Mouse (Mus musculus) urinary bladder, postnatal 36 days (tissue): ENCODE results near the gene Tgtp2.
"Not testable (repeated sequence)": the region's sequence is repeated elsewhere in the genome, so short reads cannot be mapped to it uniquely, and the experiment has no call there.

Experiments
- DNase-seq, 2 experiments: peaks; one replicate each; pipeline ENCODE4 v3.0.0; 2022; ENCODE audit warnings: low spot score in 2 of 2, mixed read lengths in 1 of 2

The Tgtp2 gene

DNA sequence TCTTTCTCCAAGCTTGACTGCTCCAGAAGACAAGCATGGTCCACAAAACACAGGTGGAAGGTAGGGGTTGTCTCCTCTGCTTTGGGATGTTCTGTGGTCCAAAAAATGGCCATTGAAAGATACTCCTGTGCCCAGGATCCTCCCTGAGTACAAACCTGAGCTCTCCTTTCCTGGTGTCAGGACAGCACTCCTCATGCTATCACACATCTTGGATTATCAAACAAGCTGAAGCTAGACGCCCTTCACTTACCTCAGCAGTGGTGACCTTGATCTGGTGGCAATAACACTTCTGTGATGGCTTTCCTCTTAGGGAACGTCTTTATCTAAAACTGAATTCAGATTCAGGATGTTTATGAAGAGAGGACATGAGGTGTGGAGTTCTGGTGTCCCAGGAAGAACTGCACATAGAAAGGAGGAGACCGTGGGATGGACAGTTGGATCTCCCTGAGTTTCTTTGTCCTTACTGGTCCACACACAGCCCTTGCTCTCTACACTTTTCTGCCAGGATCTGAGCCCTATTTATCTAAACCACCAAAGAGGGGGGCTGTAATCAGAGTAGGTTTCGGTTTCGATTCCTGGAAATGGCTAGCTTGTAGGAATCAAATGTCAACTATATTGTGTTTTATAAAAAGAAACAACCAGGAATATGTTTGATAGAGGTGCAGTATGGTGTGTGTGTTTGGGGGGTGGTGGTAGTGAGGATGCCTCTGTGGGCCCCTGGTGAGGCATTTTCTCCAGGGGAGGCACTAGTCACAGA is at the start of gene Tgtp2:
Gene Tgtp2, minus strand, starts transcription at position 494 of the 757 bp plus-strand sequence.
- DNase-seq: not testable (repeated sequence)

DNA sequence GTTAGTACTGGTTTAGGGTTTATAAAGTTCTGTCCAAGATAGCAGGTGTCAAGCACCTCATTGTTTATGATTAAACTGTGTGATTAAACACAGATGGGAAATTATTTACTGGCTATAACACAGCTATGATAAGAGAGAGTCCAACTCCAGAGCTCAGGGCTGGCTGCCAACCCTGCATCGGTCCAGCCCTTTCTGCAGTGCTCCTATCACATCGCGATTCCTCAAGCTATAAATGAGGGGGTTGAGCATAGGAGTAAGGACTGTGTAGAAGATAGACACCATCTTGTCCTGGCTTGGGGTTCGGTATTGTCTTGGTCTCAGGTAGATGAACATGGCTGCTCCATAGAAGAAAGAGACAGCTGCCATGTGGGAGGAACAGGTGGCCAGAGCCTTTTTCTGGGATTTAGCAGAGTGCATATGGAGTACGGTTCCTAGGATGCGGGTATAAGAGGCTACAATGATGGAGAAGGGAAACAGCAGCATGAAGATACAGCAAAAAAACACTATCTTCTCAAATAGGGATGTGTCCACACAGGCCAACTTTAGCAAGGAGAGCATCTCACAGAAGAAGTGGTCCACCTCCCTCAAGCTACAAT is 48.7 kb upstream of the Tgtp2 start:
- DNase-seq: no peak

- DNase-seq: no peak
Measured at GRCm38 (mm10) chr11:49111000-49111399, 47.0 kb upstream of the Tgtp2 start.

- no peak for DNase-seq
Measured at GRCm38 (mm10) chr11:49108833-49109232, 44.8 kb upstream of the Tgtp2 start.

DNA sequence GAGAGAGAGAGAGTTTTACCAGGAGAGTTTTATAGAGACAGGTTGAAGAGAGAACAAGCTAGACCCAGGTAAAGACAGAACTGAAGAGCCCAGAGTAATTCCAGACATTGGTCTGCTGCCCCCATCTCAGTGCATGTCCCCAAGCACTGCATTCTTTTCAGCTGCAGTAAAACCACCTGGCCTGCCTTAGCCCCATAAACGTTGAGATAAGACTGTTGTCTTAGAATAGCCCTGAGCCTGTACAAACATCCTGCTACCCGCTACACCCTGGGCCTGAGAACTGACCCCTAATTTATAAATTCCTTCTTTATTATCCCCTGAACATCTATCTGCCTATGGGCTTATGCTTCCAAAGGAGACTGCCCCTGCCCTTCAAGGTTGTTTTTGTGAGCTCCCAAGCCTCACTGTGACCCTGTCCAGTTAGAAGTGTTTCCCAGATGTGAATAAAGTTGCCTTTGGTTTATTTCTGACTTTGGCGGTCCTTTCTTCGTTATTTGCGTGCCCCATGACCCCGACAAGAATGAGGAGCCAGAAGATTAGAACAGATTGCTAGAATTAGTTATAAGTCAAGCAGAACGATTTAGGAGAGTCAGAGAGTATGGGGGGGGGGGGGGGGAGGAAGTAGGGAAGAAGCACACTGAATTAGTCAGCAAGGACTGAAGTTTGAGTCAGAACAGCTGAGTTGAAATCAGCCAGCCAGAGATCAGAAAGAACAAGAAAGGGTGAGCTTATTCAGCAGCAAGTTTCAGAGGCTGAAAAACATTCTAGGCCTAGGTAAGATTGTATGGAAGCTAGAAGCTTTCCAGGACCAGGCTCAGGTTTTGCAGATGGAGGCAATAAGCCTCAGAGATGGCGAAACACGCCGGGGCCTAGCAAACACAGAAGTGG is 43.9 kb upstream of the Tgtp2 start:
- no peak for DNase-seq

DNA sequence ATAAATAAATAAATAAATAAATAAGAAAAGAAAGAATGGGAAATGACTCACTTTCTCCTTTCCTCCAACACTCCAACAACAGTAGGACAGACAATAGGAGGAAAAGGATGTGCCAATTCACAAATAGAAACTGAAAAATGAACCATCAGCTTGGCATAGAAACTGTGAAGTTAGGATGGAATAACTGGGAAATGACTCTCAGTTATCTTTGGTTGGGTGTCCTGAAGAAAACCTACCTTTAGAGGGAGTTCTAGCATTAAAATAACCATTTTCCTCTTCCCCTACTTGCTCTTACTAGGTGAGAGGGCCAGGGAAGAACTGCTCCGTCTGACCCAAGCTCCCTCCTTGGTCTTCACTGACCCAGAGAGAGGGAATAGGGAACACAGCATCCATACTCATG is 41.7 kb upstream of the Tgtp2 start:
- DNase-seq: no peak

DNA sequence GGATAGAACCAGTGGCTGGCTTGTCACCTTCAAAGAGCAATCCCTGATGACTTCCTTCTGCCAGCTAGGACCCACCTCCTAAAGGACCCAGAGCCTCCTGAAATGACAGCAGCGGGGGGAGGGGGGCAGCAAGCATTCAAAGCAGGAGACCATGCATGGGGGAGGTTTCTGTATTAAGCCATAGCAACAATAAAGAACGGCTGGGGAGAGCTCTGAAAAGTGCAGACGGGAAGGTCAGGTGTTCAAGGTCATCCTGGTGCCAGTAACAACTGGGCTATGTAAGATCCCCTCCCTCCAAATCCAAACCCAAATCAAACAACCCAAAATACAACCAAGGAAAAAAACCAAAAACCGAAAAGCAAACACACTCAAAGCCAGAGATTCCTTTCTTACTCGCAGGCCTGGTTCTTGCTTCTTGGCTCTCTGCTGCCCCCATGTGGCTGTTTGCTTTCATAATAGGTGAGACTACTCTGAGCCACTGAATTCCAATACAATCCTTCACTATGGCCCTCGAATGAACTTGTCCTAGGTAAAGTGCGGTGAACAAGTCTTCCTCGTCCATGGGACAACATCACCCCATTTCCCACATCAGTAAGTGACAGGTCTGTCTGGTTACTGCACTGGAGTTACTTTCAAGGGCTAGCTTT is 39.2 kb upstream of the Tgtp2 start:
- DNase-seq: peak; percentile 82 to 86

DNA sequence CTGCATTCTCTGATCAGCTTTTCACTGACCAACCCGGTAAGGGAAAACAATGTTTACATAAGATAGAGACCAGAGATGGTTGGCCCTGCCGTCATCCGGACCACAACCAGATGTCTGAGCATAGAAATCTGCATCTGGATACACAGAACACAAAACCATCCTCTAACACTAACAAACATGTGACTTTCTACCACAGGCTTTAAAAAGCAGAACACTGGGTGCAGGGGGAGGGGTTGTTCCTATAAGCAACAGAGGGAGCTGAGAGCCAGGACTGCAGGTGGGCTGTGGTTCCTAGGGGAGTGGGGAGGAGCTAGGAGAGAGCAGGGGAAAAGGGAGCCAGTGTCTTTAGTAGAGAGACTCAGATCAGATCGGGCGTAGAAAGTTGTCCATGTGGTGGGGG is 37.5 kb upstream of the Tgtp2 start:
- DNase-seq: no peak

DNA sequence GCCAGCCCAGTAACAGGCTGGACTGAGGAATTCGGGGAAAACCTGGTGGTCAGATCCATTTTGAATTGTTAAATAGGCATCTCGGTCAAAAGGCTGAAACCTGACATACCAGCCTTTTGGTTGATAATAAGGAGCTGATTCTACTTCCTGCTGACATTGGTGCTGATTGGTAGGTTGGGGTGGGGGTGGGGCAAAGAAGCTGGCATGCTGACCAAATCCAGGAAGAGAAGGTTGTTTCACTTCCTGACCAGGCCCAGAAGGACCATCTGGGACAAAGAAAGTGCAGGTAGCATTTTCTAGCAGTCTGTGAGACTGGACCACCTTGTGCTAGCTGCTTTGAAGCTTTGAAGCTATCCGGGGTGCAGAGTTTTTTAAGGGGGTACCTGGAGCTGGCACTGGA is 36.4 kb upstream of the Tgtp2 start:
- no peak for DNase-seq

- no peak for DNase-seq
Measured at GRCm38 (mm10) chr11:49095367-49095766, 31.4 kb upstream of the Tgtp2 start.

DNA sequence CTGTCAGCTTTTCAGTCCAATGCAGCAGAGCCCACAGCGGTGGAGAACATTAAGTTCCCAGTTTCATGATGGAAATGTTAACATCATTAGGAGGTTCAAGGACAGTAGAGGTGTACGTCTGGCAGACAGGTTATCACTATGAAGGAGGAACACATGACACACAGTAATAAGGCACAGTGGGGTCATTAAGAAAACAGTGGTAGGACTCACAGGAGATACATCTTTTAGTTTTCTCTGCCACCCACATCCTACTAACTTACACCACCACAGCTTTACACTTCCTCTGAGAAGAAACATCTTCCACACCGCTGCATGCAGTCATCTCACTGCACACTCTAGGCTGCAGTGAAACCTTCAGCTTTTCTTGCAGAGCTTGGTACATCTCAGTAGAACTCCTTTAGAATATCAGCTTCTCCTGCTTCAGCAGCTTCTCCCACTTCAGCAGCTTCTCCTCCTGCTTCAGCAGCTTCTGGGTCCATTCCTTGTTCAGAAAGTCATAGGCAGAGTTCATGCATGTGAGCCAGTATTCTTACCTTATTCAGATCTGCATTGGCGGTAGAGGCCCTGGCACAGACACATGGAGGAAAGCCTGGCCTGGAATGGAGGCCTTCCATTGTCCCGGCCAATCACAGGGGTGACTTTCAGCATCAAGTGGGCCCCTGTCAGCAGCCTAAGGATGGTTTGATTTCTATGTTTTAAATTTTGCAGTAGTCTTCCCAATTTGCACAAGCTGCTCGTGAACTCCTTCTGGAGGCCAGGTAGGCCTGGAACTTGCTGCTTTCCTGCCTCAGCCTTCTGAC is 30.1 kb upstream of the Tgtp2 start:
- DNase-seq: no peak

- no peak for DNase-seq
Measured at GRCm38 (mm10) chr11:49092786-49093185, 28.8 kb upstream of the Tgtp2 start.

DNA sequence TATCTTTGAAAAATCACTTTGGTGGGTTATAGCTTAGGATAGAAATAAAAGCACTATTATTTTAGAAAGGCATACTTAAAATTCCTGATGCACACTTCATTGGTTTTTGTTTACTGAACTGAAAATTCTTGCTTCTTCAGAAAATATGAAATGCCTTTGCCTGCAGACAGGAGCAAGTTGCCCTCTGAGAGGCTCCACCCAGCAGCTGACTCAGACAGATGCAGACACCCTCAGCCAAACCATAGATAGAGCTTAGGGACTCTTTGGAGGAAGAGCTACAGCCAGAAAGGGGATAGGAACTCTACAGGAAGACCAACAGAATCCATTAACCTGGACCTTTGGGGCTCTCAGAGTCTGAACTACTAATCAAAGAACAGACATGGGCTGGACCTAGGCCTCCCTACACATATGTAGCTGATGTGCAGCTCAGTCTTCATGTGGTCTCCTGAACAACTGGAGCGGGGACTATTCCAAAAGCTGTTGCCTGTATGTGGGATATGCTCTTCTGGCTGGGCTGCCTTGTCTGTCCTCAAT is 28.1 kb upstream of the Tgtp2 start:
- DNase-seq: no peak

- DNase-seq: no peak
Measured at GRCm38 (mm10) chr11:49091171-49091570, 27.2 kb upstream of the Tgtp2 start.

DNA sequence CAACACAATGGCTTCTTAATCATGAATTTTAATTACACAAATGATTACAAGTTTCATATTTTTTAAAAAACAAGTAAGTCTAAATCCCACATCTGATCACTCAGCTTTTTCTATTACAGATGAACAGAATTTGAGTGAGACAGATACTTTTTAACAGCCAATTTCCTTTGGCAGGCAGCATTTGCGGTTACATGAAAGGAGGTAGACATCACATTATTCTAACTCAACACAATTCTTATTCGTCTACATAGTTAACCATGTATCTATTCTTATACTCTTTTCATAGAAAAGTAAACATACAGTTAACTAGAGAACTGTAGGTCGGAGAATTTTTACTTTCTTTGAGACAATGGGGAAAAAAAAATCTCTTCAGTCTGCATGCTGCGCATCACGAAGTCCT is 26.5 kb upstream of the Tgtp2 start:
- DNase-seq: no peak

DNA sequence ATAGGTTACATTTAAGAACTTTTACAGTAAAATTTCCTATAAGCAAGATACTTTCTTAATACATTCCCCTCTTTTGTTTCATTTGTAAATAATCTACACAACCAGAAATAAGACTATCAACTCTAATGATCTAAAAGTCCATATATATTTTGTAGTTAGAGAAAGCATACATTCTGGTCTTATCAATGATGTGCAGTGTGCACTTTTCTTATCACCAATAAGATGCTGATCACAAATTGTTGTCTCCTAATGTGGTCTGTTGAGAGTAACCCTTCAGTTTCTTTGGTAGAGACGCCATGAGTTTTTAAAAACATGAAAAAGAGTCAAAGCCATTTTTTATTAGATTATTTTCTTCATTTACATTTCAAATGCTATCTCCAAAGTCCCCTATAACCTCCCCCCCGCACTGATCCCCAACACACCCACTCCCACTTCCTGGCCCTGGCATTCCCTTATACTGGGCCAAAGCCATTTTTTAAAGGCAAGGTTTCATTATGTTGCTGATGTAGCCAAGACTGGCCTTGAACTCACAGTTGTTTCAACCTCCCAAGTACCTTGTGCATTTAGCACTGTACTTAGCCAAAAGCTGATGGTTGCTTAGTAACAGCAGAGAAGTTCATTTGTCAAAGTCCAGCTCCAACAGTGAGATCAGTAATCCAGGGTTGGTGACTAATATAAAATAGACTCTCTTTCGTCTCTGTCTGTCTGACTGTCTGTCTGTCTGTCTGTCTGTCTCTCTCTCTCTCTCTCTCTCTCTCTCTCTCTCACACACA is 25.9 kb upstream of the Tgtp2 start:
- DNase-seq: no peak

- DNase-seq: no peak
Measured at GRCm38 (mm10) chr11:49088990-49089652, 25.1 kb upstream of the Tgtp2 start.

GRCm38 (mm10) chr11:49087830-49088616 is 24.0 kb upstream of the Tgtp2 start:
- no peak for DNase-seq

DNA sequence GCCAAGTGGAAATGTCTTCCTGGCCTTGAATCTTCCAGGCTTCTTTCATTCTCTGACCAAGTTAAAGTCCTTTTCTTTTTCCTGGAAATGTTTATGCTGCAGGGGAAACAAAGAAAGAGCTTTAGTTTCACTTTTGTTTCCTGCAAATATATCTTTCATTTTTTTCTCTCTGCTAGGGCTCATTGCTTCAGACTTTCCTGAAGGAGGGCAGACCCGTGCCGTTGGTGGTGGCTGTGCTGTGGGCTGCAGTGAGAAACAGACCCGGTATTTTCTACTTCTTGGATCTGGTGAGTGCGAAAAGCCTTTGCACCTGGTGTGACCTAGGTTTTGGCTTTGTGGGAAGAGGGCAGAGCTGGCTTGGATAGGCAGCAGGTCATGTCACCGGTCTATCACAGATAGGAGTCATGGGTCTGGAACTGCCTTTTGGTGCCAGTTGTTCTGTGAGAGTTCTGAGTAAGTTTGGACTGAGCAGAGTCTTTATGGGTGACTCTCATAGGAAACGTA is 22.9 kb upstream of the Tgtp2 start:
- no peak for DNase-seq
